ENCODE assay signal across 21 mouse cellular contexts in genomic region chr1:94712812-94713211, GRCm38 (mm10).
DNase-seq lines count a peak whose midpoint lies in the region; ATAC-seq lines count a peak whose summit lies in the region.
"Had no signal": no experiment of that assay in that cellular context is flagged by ENCODE, and none has a peak within 500 bp of the region (broad histone marks: within the 10 kb centered on the region; RNA-seq: fewer than 3 reads in every experiment).

No protein-coding gene starts in this region.

- peaks cover 4% of the 10 kb centered on the region; the same call in 1 of the 2 replicates for H3K27me3 ChIP-seq in forebrain, embryonic 10.5 days (ENCODE audit: poor library complexity, severe bottlenecking)
- H3K27me3 ChIP-seq in forebrain, embryonic 11.5 days (ENCODE audit: control insufficient read depth, insufficient read depth, low read length): no peaks in the 10 kb centered on the region
- H3K27me3 ChIP-seq in midbrain, embryonic 10.5 days (ENCODE audit: low read depth, poor library complexity, severe bottlenecking): peaks cover 16% of the 10 kb centered on the region
- H3K27me3 ChIP-seq in midbrain, embryonic 15.5 days (replicated peaks): no peaks in the 10 kb centered on the region
- no peaks in the 10 kb centered on the region for H3K27me3 ChIP-seq in embryonic facial prominence, embryonic 10.5 days (replicated peaks; ENCODE audit: low read depth, poor library complexity, severe bottlenecking)
- no peaks in the 10 kb centered on the region for H3K27me3 ChIP-seq in limb, embryonic 11.5 days (ENCODE audit: control insufficient read depth, insufficient read depth, low read length)
- H3K27me3 ChIP-seq: embryonic facial prominence, embryonic 13.5 days; heart, embryonic 13.5 days; hindbrain, embryonic 12.5 days; kidney, embryonic 15.5 days; neural tube, embryonic 13.5 days; Patski had no signal

- 3% methylated on average over 5 of the region's 5 CpGs for WGBS in forebrain, embryonic 10.5 days
- WGBS in forebrain, embryonic 11.5 days: 6% methylated on average over 5 of the region's 5 CpGs
- 8% methylated on average over 5 of the region's 5 CpGs for WGBS in midbrain, embryonic 10.5 days
- WGBS in midbrain, embryonic 15.5 days: 11% methylated on average over 5 of the region's 5 CpGs
- 3% methylated on average over 5 of the region's 5 CpGs for WGBS in embryonic facial prominence, embryonic 10.5 days
- WGBS in limb, embryonic 11.5 days: 21% methylated on average over 5 of the region's 5 CpGs

- peaks cover 20% of the 10 kb centered on the region for H3K4me1 ChIP-seq in forebrain, embryonic 10.5 days
- no peaks in the 10 kb centered on the region for H3K4me1 ChIP-seq in forebrain, embryonic 11.5 days (replicated peaks; ENCODE audit: control insufficient read depth, insufficient read depth, low read length)
- H3K4me1 ChIP-seq in midbrain, embryonic 10.5 days: peaks cover 38% of the 10 kb centered on the region
- H3K4me1 ChIP-seq in midbrain, embryonic 15.5 days: no peaks in the 10 kb centered on the region
- peaks cover 32% of the 10 kb centered on the region for H3K4me1 ChIP-seq in embryonic facial prominence, embryonic 10.5 days
- H3K4me1 ChIP-seq in limb, embryonic 11.5 days (ENCODE audit: control insufficient read depth, insufficient read depth, low read length): no peaks in the 10 kb centered on the region
- H3K4me1 ChIP-seq: kidney, embryonic 15.5 days; neural tube, embryonic 13.5 days had no signal

- no peak overlapping the region for H3K4me3 ChIP-seq in forebrain, embryonic 10.5 days
- H3K4me3 ChIP-seq in forebrain, embryonic 11.5 days (ENCODE audit: low read depth, low read length): no peak overlapping the region
- H3K4me3 ChIP-seq in midbrain, embryonic 10.5 days: no peak overlapping the region
- no peak overlapping the region for H3K4me3 ChIP-seq in midbrain, embryonic 15.5 days
- no peak overlapping the region for H3K4me3 ChIP-seq in embryonic facial prominence, embryonic 10.5 days
- no peak overlapping the region for H3K4me3 ChIP-seq in limb, embryonic 11.5 days (ENCODE audit: low read depth, low read length)
- H3K4me3 ChIP-seq: embryonic facial prominence, embryonic 13.5 days; heart, embryonic 13.5 days; hindbrain, embryonic 12.5 days; kidney, embryonic 15.5 days; neural tube, embryonic 13.5 days had no signal

- no peak for ATAC-seq in forebrain, embryonic 11.5 days (replicated peaks; ENCODE audit: low FRiP score)
- ATAC-seq in midbrain, embryonic 15.5 days (replicated peaks): no peak
- peak; percentile 44; the same call in 1 of the 2 replicates for ATAC-seq in limb, embryonic 11.5 days (ENCODE audit: insufficient number of reproducible peaks, low FRiP score, low TSS enrichment, low read depth)
- ATAC-seq in megakaryocyte, adult 5-6 weeks (ENCODE audit: poor library complexity, severe bottlenecking): no peak
- ATAC-seq: forebrain, postnatal 0 days; intestine, postnatal 0 days; lung, postnatal 0 days; Patski had no signal

- DNase-seq in forebrain, embryonic 10.5 days (ENCODE audit: extremely low spot score, low spot score): peak; percentile 23
- DNase-seq in forebrain, embryonic 11.5 days (ENCODE audit: low spot score): no peak
- DNase-seq in midbrain, embryonic 10.5 days (ENCODE audit: low spot score): peak; percentile 71
- peak; percentile 75 for DNase-seq in embryonic facial prominence, embryonic 10.5 days (ENCODE audit: low spot score)
- peak; percentile 35 for DNase-seq in limb, embryonic 11.5 days (ENCODE audit: low spot score)
- no peak for DNase-seq in gastrocnemius, postnatal 14 days
- DNase-seq: adrenal gland, postnatal 14 days; cerebellum, postnatal 10 days; forebrain, postnatal 0 days; liver; thymus, postnatal 25 days had no signal

- H3K9me3 ChIP-seq in forebrain, embryonic 10.5 days: no peaks in the 10 kb centered on the region
- H3K9me3 ChIP-seq in forebrain, embryonic 11.5 days (ENCODE audit: control insufficient read depth, low read length): no peaks in the 10 kb centered on the region
- no peaks in the 10 kb centered on the region for H3K9me3 ChIP-seq in midbrain, embryonic 10.5 days (replicated peaks)
- H3K9me3 ChIP-seq in midbrain, embryonic 15.5 days: no peaks in the 10 kb centered on the region
- H3K9me3 ChIP-seq in embryonic facial prominence, embryonic 10.5 days: no peaks in the 10 kb centered on the region
- no peaks in the 10 kb centered on the region for H3K9me3 ChIP-seq in limb, embryonic 11.5 days (ENCODE audit: control insufficient read depth, low read length)
- H3K9me3 ChIP-seq: embryonic facial prominence, embryonic 13.5 days; heart, embryonic 13.5 days; hindbrain, embryonic 12.5 days; kidney, embryonic 15.5 days; neural tube, embryonic 13.5 days had no signal

- intact Hi-C loops in gastrocnemius, postnatal 14 days (cut with DNase I; ENCODE audit: low total_unique reads): no loop called here

- H3K27ac ChIP-seq in forebrain, embryonic 10.5 days: no peak overlapping the region
- no peak overlapping the region for H3K27ac ChIP-seq in forebrain, embryonic 11.5 days (ENCODE audit: low read depth, low read length)
- no peak overlapping the region for H3K27ac ChIP-seq in midbrain, embryonic 10.5 days (replicated peaks)
- H3K27ac ChIP-seq in midbrain, embryonic 15.5 days: no peak overlapping the region
- no peak overlapping the region for H3K27ac ChIP-seq in embryonic facial prominence, embryonic 10.5 days (replicated peaks)
- H3K27ac ChIP-seq in limb, embryonic 11.5 days (replicated peaks; ENCODE audit: low read depth, low read length): no peak overlapping the region
- H3K27ac ChIP-seq: embryonic facial prominence, embryonic 13.5 days; heart, embryonic 13.5 days; hindbrain, embryonic 12.5 days; kidney, embryonic 15.5 days; neural tube, embryonic 13.5 days had no signal

- H3K9ac ChIP-seq in forebrain, embryonic 11.5 days (ENCODE audit: low read length): no peak overlapping the region
- no peak overlapping the region for H3K9ac ChIP-seq in midbrain, embryonic 15.5 days
- H3K9ac ChIP-seq in limb, embryonic 11.5 days (ENCODE audit: low read length): no peak overlapping the region
- H3K9ac ChIP-seq: embryonic facial prominence, embryonic 13.5 days; forebrain, postnatal 0 days; heart, embryonic 13.5 days; hindbrain, embryonic 12.5 days; kidney, embryonic 15.5 days; neural tube, embryonic 13.5 days had no signal

- no peak overlapping the region for H3K4me2 ChIP-seq in forebrain, embryonic 11.5 days (ENCODE audit: low read depth, low read length, severe bottlenecking)
- no peak overlapping the region for H3K4me2 ChIP-seq in midbrain, embryonic 15.5 days
- no peak overlapping the region for H3K4me2 ChIP-seq in limb, embryonic 11.5 days (ENCODE audit: low read depth, severe bottlenecking)
- H3K4me2 ChIP-seq: embryonic facial prominence, embryonic 13.5 days; heart, embryonic 13.5 days; hindbrain, embryonic 12.5 days; kidney, embryonic 15.5 days; neural tube, embryonic 13.5 days had no signal

- no peaks in the 10 kb centered on the region for H3K36me3 ChIP-seq in forebrain, embryonic 10.5 days (replicated peaks)
- no peaks in the 10 kb centered on the region for H3K36me3 ChIP-seq in forebrain, embryonic 11.5 days (ENCODE audit: control insufficient read depth, insufficient read depth, low read length)
- no peaks in the 10 kb centered on the region for H3K36me3 ChIP-seq in midbrain, embryonic 10.5 days
- H3K36me3 ChIP-seq in midbrain, embryonic 15.5 days (replicated peaks): no peaks in the 10 kb centered on the region
- no peaks in the 10 kb centered on the region for H3K36me3 ChIP-seq in embryonic facial prominence, embryonic 10.5 days (replicated peaks)
- H3K36me3 ChIP-seq in limb, embryonic 11.5 days (ENCODE audit: control insufficient read depth, insufficient read depth, low read length): no peaks in the 10 kb centered on the region
- H3K36me3 ChIP-seq: embryonic facial prominence, embryonic 13.5 days; heart, embryonic 13.5 days; hindbrain, embryonic 12.5 days; kidney, embryonic 15.5 days; neural tube, embryonic 13.5 days had no signal

Comparison
In these comparisons a context has a peak if more than half of its experiments do, and no peak if none do; other contexts are left out.
1. DNase-seq: peak in forebrain, embryonic 10.5 days (single experiment), midbrain, embryonic 10.5 days (single experiment), embryonic facial prominence, embryonic 10.5 days (single experiment) and limb, embryonic 11.5 days (single experiment); none in forebrain, embryonic 11.5 days (single experiment) and gastrocnemius, postnatal 14 days (single experiment).